In the genomic region with DNA sequence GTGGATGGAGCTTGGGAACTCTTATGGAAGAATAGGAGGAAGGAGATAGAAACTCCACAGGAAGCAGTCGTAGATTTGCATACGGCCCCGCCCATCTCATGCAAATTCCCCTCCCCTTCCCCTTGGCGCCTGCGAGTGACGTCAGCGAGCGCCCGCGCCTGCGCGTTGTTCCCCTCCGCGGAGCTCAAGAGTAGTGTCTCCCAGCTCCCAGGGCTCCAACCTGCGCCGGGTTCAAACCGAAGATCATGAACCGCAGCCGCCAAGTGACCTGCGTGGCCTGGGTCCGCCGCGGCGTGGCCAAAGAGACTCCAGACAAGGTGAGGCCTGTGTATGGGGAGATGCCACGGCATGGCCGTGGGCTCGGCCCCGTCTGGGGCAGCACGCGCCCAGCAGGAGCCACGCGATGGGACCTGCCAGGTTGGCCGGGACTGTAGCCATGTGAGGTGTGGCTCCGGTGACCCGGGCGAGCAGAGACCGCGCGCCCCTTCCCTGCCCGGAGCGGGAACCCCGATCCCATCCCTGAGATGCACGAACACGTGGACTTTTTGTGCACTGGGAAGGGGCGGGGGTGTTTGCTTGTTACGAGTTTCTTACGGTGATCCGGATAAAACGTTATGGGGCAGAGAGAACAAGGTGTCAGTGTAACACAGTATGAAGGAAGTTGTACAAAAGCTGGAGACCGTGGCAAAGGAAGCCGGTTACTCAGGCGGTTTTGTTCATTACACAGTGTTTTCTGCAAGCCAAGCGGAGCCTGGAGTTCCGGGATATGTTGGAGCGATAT, we compare ENCODE assay signal across 7 mouse cellular contexts. TPM values are rescaled to one million over a fixed set of nuclear protein-coding genes. Genes with fewer than 3 reads are reported as not detected.
DNase-seq lines count a peak whose midpoint lies in the region; ATAC-seq lines count a peak whose summit lies in the region.

No protein-coding gene starts in this region.

- under 1% methylated on average over 55 of the region's 55 CpGs for WGBS in embryonic facial prominence, embryonic 12.5 days
- under 1% methylated on average over 55 of the region's 55 CpGs for WGBS in limb, embryonic 11.5 days
- under 1% methylated on average over 55 of the region's 55 CpGs for WGBS in midbrain, embryonic 14.5 days

- H3K36me3 ChIP-seq in embryonic facial prominence, embryonic 12.5 days: peaks cover 27% of the 10 kb centered on the region
- H3K36me3 ChIP-seq in limb, embryonic 11.5 days (ENCODE audit: control insufficient read depth, insufficient read depth, low read length): peaks cover 15% of the 10 kb centered on the region; the same call in 1 of the 2 replicates
- H3K36me3 ChIP-seq in midbrain, embryonic 14.5 days (ENCODE audit: control insufficient read depth, insufficient read depth, low read length): peaks cover 28% of the 10 kb centered on the region

- peak; percentile 85 for ATAC-seq in embryonic facial prominence, embryonic 12.5 days (ENCODE audit: insufficient number of reproducible peaks, insufficient read depth, low FRiP score, low TSS enrichment)
- peak; percentile 94 for ATAC-seq in limb, embryonic 11.5 days (ENCODE audit: insufficient number of reproducible peaks, low FRiP score, low TSS enrichment, low read depth)
- ATAC-seq in midbrain, embryonic 14.5 days (ENCODE audit: low FRiP score, low TSS enrichment): peak; percentile 95

- DNase-seq in adrenal gland, postnatal 25 days: peak; percentile 95
- DNase-seq in heart, adult 11 months: peak; percentile 99
- DNase-seq in kidney, adult 18-20 months: peak; percentile 92
- DNase-seq in limb, embryonic 11.5 days (ENCODE audit: low spot score): peak; percentile 95
- DNase-seq in midbrain, embryonic 14.5 days: peak; percentile 96
- DNase-seq in spleen, adult 18-20 months: peak; percentile 80 to 89

- H3K27me3 ChIP-seq in embryonic facial prominence, embryonic 12.5 days: no peaks in the 10 kb centered on the region
- H3K27me3 ChIP-seq in limb, embryonic 11.5 days (ENCODE audit: control insufficient read depth, insufficient read depth, low read length): no peaks in the 10 kb centered on the region
- H3K27me3 ChIP-seq in midbrain, embryonic 14.5 days (ENCODE audit: control insufficient read depth, insufficient read depth, low read length): no peaks in the 10 kb centered on the region

- peaks cover 13% of the 10 kb centered on the region for H3K4me1 ChIP-seq in embryonic facial prominence, embryonic 12.5 days
- H3K4me1 ChIP-seq in limb, embryonic 11.5 days (ENCODE audit: control insufficient read depth, insufficient read depth, low read length): peaks cover 4% of the 10 kb centered on the region; the same call in 1 of the 2 replicates
- H3K4me1 ChIP-seq in midbrain, embryonic 14.5 days (ENCODE audit: control insufficient read depth, insufficient read depth, low read length): peaks cover 11% of the 10 kb centered on the region; the same call in 1 of the 2 replicates

- H3K27ac ChIP-seq in embryonic facial prominence, embryonic 12.5 days: peak overlapping the region; percentile 57
- no peak overlapping the region for H3K27ac ChIP-seq in limb, embryonic 11.5 days (replicated peaks; ENCODE audit: low read depth, low read length)
- H3K27ac ChIP-seq in midbrain, embryonic 14.5 days (replicated peaks; ENCODE audit: low read depth, low read length): peak overlapping the region; percentile 57

- peak overlapping the region; percentile 99 for H3K4me3 ChIP-seq in embryonic facial prominence, embryonic 12.5 days
- peak overlapping the region; percentile 99 for H3K4me3 ChIP-seq in limb, embryonic 11.5 days (ENCODE audit: low read depth, low read length)
- H3K4me3 ChIP-seq in midbrain, embryonic 14.5 days (replicated peaks; ENCODE audit: low read depth, low read length): peak overlapping the region; percentile 97

- peak overlapping the region; percentile 88 for H3K9ac ChIP-seq in embryonic facial prominence, embryonic 12.5 days
- peak overlapping the region; percentile 78 for H3K9ac ChIP-seq in limb, embryonic 11.5 days (ENCODE audit: low read length)
- peak overlapping the region; percentile 86 for H3K9ac ChIP-seq in midbrain, embryonic 14.5 days (replicated peaks; ENCODE audit: low read length)

- peak overlapping the region; percentile 86 for H3K4me2 ChIP-seq in embryonic facial prominence, embryonic 12.5 days (replicated peaks)
- H3K4me2 ChIP-seq in limb, embryonic 11.5 days (ENCODE audit: low read depth, severe bottlenecking): peak overlapping the region; percentile 66
- H3K4me2 ChIP-seq in midbrain, embryonic 14.5 days (ENCODE audit: low read length): peak overlapping the region; percentile 87

- no peaks in the 10 kb centered on the region for H3K9me3 ChIP-seq in embryonic facial prominence, embryonic 12.5 days
- no peaks in the 10 kb centered on the region for H3K9me3 ChIP-seq in limb, embryonic 11.5 days (ENCODE audit: control insufficient read depth, low read length)
- H3K9me3 ChIP-seq in midbrain, embryonic 14.5 days (ENCODE audit: control insufficient read depth, low read length): no peaks in the 10 kb centered on the region

RNA-seq across cellular contexts. Expression of a gene that starts 42.6 kb away (rescaled TPM):
- total RNA-seq in adrenal gland, postnatal 25 days (2021): 22.6 and 23.5 TPM in 2 replicates
- 85.3 and 87.7 TPM in 2 replicates for polyA plus RNA-seq in embryonic facial prominence, embryonic 12.5 days (2016; fragmentation: Nextera tagmentation; extraction: Ambion mirVana)
- polyA plus RNA-seq in limb, embryonic 11.5 days (2014; fragmentation: Nextera tagmentation; extraction: Ambion mirVana): 103 and 106 TPM in 2 replicates
- 66.7 and 78.1 TPM in 2 replicates for polyA plus RNA-seq in midbrain, embryonic 14.5 days (2014; fragmentation: Nextera tagmentation; extraction: Ambion mirVana)

RNA-seq across cellular contexts. Expression of a gene that starts 45.1 kb away (rescaled TPM):
- 15.5 and 16.1 TPM in 2 replicates for total RNA-seq in adrenal gland, postnatal 25 days (2021)
- polyA plus RNA-seq in embryonic facial prominence, embryonic 12.5 days (2016; fragmentation: Nextera tagmentation; extraction: Ambion mirVana): 30.3 and 30.8 TPM in 2 replicates
- 35.8 and 36.8 TPM in 2 replicates for polyA plus RNA-seq in limb, embryonic 11.5 days (2014; fragmentation: Nextera tagmentation; extraction: Ambion mirVana)
- polyA plus RNA-seq in midbrain, embryonic 14.5 days (2014; fragmentation: Nextera tagmentation; extraction: Ambion mirVana): 27.6 and 32.9 TPM in 2 replicates

RNA-seq across cellular contexts. Expression of a gene that starts 55.6 kb away (rescaled TPM):
- total RNA-seq in adrenal gland, postnatal 25 days (2021): not detected in 2 replicates
- 0.83 and 0.94 TPM in 2 replicates for polyA plus RNA-seq in embryonic facial prominence, embryonic 12.5 days (2016; fragmentation: Nextera tagmentation; extraction: Ambion mirVana)
- 0.14 and 0.15 TPM in 2 replicates for polyA plus RNA-seq in limb, embryonic 11.5 days (2014; fragmentation: Nextera tagmentation; extraction: Ambion mirVana)
- polyA plus RNA-seq in midbrain, embryonic 14.5 days (2014; fragmentation: Nextera tagmentation; extraction: Ambion mirVana): 1.6 and 1.8 TPM in 2 replicates
